Mouse (Mus musculus): ENCODE results near the gene Cldn17.

DNA sequence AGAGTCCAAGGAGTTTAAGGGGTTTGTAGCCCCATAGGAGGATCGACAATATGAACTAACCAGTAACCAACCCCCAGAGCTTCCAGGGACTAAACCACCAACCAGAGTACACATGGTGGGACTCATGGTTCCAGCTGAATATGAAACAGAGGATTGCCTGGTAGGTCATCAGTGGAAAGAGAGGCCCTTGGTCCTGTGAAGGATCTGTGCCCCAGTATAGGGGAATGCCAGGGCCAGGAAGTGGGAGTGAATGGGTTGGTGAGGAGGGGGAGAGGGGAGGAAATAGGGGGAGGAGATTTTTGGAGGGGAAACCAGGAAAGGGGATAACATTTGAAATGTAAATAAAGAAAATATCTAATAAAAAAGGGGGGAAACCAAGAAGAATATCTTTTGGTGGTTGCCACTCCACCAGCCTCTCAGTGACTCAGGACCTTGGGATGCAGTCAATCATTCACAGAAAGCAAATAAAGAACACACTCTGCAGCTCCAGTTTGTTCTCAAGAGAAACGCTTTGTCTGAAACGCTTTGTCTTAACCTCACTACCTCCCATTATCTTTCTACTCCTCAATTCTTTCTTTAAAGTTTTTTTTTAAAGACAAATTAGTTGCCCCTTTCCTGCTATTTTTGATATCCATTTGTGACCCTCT, 33.2 kb upstream of the Cldn17 start:
- 0 out of 2 replicates have a peak, but pooled peaks have one; percentile 15 for TF ChIP-seq EP300 (IDR thresholded peaks at IDR 0.05)
- TF ChIP-seq CTCF (IDR thresholded peaks at IDR 0.05): no peak

Measured in lung, postnatal 0 days (tissue).